Mouse (Mus musculus): ENCODE measurements around the gene Iglon5.
A peak's percentile ranks its signal among the peaks of the same experiment; 100 is the strongest.

GRCm38 (mm10) chr7:43443917-43444293, 46.0 kb downstream of the Iglon5 start, which contains the start of the genes Etfb and Gm45233:
- TF ChIP-seq CTCF (IDR thresholded peaks at IDR 0.05; ENCODE audit: low read depth) (peak; percentile 26; the same call in 1 of the 2 replicates), EP300 (IDR thresholded peaks at IDR 0.05; ENCODE audit: low read depth) (no peak)

Data from liver, embryonic 14.5 days (tissue).